Mouse (Mus musculus): ENCODE results near the gene Ugdh.

- TF ChIP-seq POLR2A (IDR thresholded peaks at IDR 0.05; ENCODE audit: insufficient read depth, low read depth, low read length) (no peak), CTCF (IDR thresholded peaks at IDR 0.05) (no peak), EP300 (IDR thresholded peaks at IDR 0.05; ENCODE audit: insufficient read depth, low read depth, low read length) (no peak)
Measured at GRCm38 (mm10) chr5:65444981-65445380, 9.2 kb upstream of the Ugdh start.
